Mouse (Mus musculus): ENCODE results near the gene Zc2hc1c. TPM values are rescaled to one million over a fixed set of nuclear protein-coding genes. Genes with fewer than 3 reads are reported as not detected.

Gene Zc2hc1c
- polyA plus RNA-seq, 1 experiment, result 0.75 TPM

- peaks cover 47% of the 10 kb centered on the region for H3K36me3 ChIP-seq (ENCODE audit: control insufficient read depth, insufficient read depth)
- H3ac ChIP-seq (ENCODE audit: control insufficient read depth, insufficient read length, low read depth), result no peak overlapping the region
- H3K79me2 ChIP-seq (ENCODE audit: control insufficient read depth, insufficient read depth), result peaks cover 43% of the 10 kb centered on the region
- H3K4me3 ChIP-seq (ENCODE audit: insufficient read depth, poor library complexity, severe bottlenecking), result no peak overlapping the region
- peaks cover 6% of the 10 kb centered on the region for H3K79me3 ChIP-seq (ENCODE audit: low read depth)
- TF ChIP-seq MAX (IDR thresholded peaks at IDR 0.05) (no peak), CTCF (IDR thresholded peaks at IDR 0.05; ENCODE audit: control insufficient read depth, insufficient read depth, insufficient read length) (no peak), MYOD1 (IDR thresholded peaks at IDR 0.05; ENCODE audit: control insufficient read depth, insufficient read length, low read depth) (no peak), CEBPB (IDR thresholded peaks at IDR 0.05; ENCODE audit: low read depth) (no peak), FOSL1 (IDR thresholded peaks at IDR 0.05; ENCODE audit: insufficient read depth, low read length, poor library complexity, severe bottlenecking) (no peak), USF1 (IDR thresholded peaks at IDR 0.05; ENCODE audit: low read depth) (no peak), MYOG (IDR thresholded peaks at IDR 0.05; ENCODE audit: control insufficient read depth, extremely low read depth, insufficient read length) (no peak)
- no peaks in the 10 kb centered on the region for H3K27me3 ChIP-seq (ENCODE audit: control insufficient read depth, insufficient read depth, insufficient read length)
These were observed 59.9 kb downstream of the Zc2hc1c start for GRCm38 (mm10) chr12:85348338-85348737.

Small RNA genes within 50 kb of the gene (microRNA-seq; reads per million reads assigned to microRNA genes)
- not detected for gene Mir6938 (ENCODE audit: borderline microRNAs expressed)

Other genes with a start within 250 kb of the Zc2hc1c start
- 2.0 TPM for gene Prox2, start 177.8 kb upstream of the Zc2hc1c start, polyA plus RNA-seq (2012; fragmentation: generic; extraction: Trizol)
- 167 TPM for gene Dlst, start 177.8 kb upstream of the Zc2hc1c start, polyA plus RNA-seq (2012; fragmentation: generic; extraction: Trizol)
- gene Rps6kl1, start 137.3 kb upstream of the Zc2hc1c start, polyA plus RNA-seq (2012; fragmentation: generic; extraction: Trizol), result 0.39 TPM
- gene Pgf, start 110.8 kb upstream of the Zc2hc1c start, polyA plus RNA-seq (2012; fragmentation: generic; extraction: Trizol), result 49.6 TPM
- 294 TPM for gene Eif2b2, start 69.1 kb upstream of the Zc2hc1c start, polyA plus RNA-seq (2012; fragmentation: generic; extraction: Trizol)
- gene Mlh3, start 18.0 kb upstream of the Zc2hc1c start, polyA plus RNA-seq (2012; fragmentation: generic; extraction: Trizol), result 0.82 TPM
- gene Acyp1, start 153 bp upstream of the Zc2hc1c start, polyA plus RNA-seq (2012; fragmentation: generic; extraction: Trizol), result 17.1 TPM
- gene Nek9, start 50.8 kb downstream of the Zc2hc1c start, polyA plus RNA-seq (2012; fragmentation: generic; extraction: Trizol), result 28.4 TPM
- 174 TPM for gene Tmed10, start 86.3 kb downstream of the Zc2hc1c start, polyA plus RNA-seq (2012; fragmentation: generic; extraction: Trizol)
- 2.7 TPM for gene Fos, start 185.3 kb downstream of the Zc2hc1c start, polyA plus RNA-seq (2012; fragmentation: generic; extraction: Trizol)

Data from C2C12 (cell line).